Mouse (Mus musculus) forebrain, embryonic 14.5 days (tissue): ENCODE results near the gene Myl6b. TPM values are rescaled to one million over a fixed set of nuclear protein-coding genes. Genes with fewer than 3 reads are reported as not detected.

ENCODE experiments used
- ATAC-seq: fragments of 200-750 bp; cut with Nextera tagmentation; 2 replicates; pipeline ENCODE4 v1.8.0; 2017; ENCODE audit warnings: mild to moderate bottlenecking, moderate library complexity
- DNase-seq: peaks from one replicate; pipeline ENCODE4 v3.0.0-alpha.2; 2015; ENCODE audit warnings: low spot score
- H3K27ac ChIP-seq: fragments of 300-500 bp; sonication (generic); 2 replicates; pipeline ENCODE4 v1.5.1; 2014; ENCODE audit warnings: low read depth, mild to moderate bottlenecking, control low read depth, low read length, moderate library complexity
- H3K27me3 ChIP-seq: fragments of 300-500 bp; sonication (generic); replicated peaks from 2 replicates; pipeline ENCODE4 v1.6.1; 2014; ENCODE audit warnings: low read length, control low read depth, mixed read lengths; ENCODE audit not compliant: control insufficient read depth, insufficient read depth
- H3K36me3 ChIP-seq: fragments of 300-500 bp; sonication (generic); 2 replicates; pipeline ENCODE4 v1.6.1; 2014; ENCODE audit warnings: low read length, control low read depth; ENCODE audit not compliant: control insufficient read depth, insufficient read depth
- H3K4me1 ChIP-seq: fragments of 300-500 bp; sonication (generic); 2 replicates; pipeline ENCODE4 v1.6.1; 2014; ENCODE audit warnings: antibody characterized with exemption, low read length, control low read depth; ENCODE audit not compliant: control insufficient read depth, insufficient read depth
- H3K4me2 ChIP-seq: fragments of 300-500 bp; sonication (generic); 2 replicates; pipeline ENCODE4 v1.6.1; 2014; ENCODE audit warnings: mild to moderate bottlenecking, control low read depth, low read length
- H3K4me3 ChIP-seq: fragments of 300-500 bp; sonication (generic); 2 replicates; pipeline ENCODE4 v1.5.1; 2014; ENCODE audit warnings: low read depth, low read length, control low read depth
- H3K9ac ChIP-seq: fragments of 300-500 bp; sonication (generic); 2 replicates; pipeline ENCODE4 v1.6.1; 2014; ENCODE audit warnings: mild to moderate bottlenecking, low read length, control low read depth, moderate library complexity
- H3K9me3 ChIP-seq: fragments of 300-500 bp; sonication (generic); replicated peaks from 2 replicates; pipeline ENCODE4 v1.6.1; 2016; ENCODE audit warnings: low read length, control low read depth, mixed read lengths; ENCODE audit not compliant: control insufficient read depth
- WGBS: fragments of 180-500 bp; shearing (Covaris S2); extraction: QIAGEN DNeasy Blood & Tissue Kit; methylation state at CpG from one replicate; pipeline ENCODE4 v1.1.7; 2014; 5-methylcytosine and 5-hydroxymethylcytosine counted together
- microRNA-seq: library from miRNA; unstranded; fragments of <30 nt; microRNA quantifications from one replicate; pipeline ENCODE4, GENCODE M21; 2016
- polyA plus RNA-seq: library from polyadenylated mRNA; unstranded; fragments of >200 nt; fragmentation: Nextera tagmentation; extraction: Ambion mirVana; gene quantifications from 2 replicates; pipeline ENCODE4 v1.2.1, GENCODE M21; 2014

Gene Myl6b
- polyA plus RNA-seq, 1 experiment from 2014 or later, result 4.6 TPM

- ATAC-seq, result 0 out of 2 replicates have a peak, but pooled peaks have one; percentile 24
- Histone ChIP-seq H3K9ac (no peak overlapping the region), H3K27me3 (no peaks in the 10 kb centered on the region), H3K9me3 (no peaks in the 10 kb centered on the region), H3K27ac (no peak overlapping the region), H3K4me2 (0 out of 2 replicates have a peak overlapping the region, but pooled peaks have one; percentile 19), H3K4me3 (no peak overlapping the region), H3K36me3 (no peaks in the 10 kb centered on the region), H3K4me1 (no peaks in the 10 kb centered on the region)
- WGBS, result 1% methylated on average over 6 of the region's 6 CpGs
- peak; percentile 94 for DNase-seq
Observed at GRCm38 (mm10) chr10:128455280-128455679, 43.2 kb downstream of the Myl6b start.

GRCm38 (mm10) chr10:128454471-128454870, 44.0 kb downstream of the Myl6b start:
- no peak overlapping the region for H3K4me3 ChIP-seq
- 80% methylated on average over 3 of the region's 3 CpGs for WGBS
- H3K27ac ChIP-seq, result no peak overlapping the region
- no peaks in the 10 kb centered on the region for H3K27me3 ChIP-seq
- no peaks in the 10 kb centered on the region for H3K9me3 ChIP-seq
- no peak overlapping the region for H3K4me2 ChIP-seq
- ATAC-seq, result no peak
- no peaks in the 10 kb centered on the region for H3K4me1 ChIP-seq
- H3K36me3 ChIP-seq, result no peaks in the 10 kb centered on the region
- H3K9ac ChIP-seq, result no peak overlapping the region
- no peak for DNase-seq

DNA sequence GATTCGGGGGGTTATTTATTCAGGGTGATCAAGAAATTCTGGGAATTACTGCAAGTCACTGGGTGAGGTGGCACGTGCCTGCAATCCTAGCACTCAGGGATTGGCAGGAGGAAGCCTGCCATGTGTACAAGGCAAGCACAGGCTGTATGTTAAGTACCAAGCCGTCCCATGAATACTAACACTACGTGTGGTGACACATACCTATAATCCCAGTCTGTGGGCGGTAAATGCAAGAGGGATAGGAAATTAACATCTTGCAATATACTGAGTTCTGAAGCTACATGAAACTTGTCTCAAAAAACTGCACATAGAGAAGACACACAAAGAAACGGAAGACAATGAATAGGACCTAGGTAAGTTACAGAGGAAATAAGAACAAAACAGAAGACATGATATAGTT, 47.5 kb downstream of the Myl6b start:
- no peak overlapping the region for H3K4me3 ChIP-seq
- no peak for ATAC-seq
- H3K27me3 ChIP-seq, result no peaks in the 10 kb centered on the region
- no peak overlapping the region for H3K9ac ChIP-seq
- no peaks in the 10 kb centered on the region for H3K4me1 ChIP-seq
- DNase-seq, result no peak
- H3K4me2 ChIP-seq, result no peak overlapping the region
- no peaks in the 10 kb centered on the region for H3K9me3 ChIP-seq
- WGBS, result 76% methylated on average over 6 of the region's 6 CpGs
- H3K36me3 ChIP-seq, result no peaks in the 10 kb centered on the region
- H3K27ac ChIP-seq, result no peak overlapping the region

GRCm38 (mm10) chr10:128445407-128445806, 53.1 kb downstream of the Myl6b start:
- no peaks in the 10 kb centered on the region for H3K4me1 ChIP-seq
- H3K4me3 ChIP-seq, result no peak overlapping the region
- WGBS, result 88% methylated on average over 4 of the region's 4 CpGs
- H3K9ac ChIP-seq, result no peak overlapping the region
- H3K4me2 ChIP-seq, result no peak overlapping the region
- H3K27ac ChIP-seq, result no peak overlapping the region
- DNase-seq (no peak), ATAC-seq (no peak)
- peaks cover 15% of the 10 kb centered on the region for H3K36me3 ChIP-seq
- H3K9me3 ChIP-seq, result no peaks in the 10 kb centered on the region
- no peaks in the 10 kb centered on the region for H3K27me3 ChIP-seq

DNA sequence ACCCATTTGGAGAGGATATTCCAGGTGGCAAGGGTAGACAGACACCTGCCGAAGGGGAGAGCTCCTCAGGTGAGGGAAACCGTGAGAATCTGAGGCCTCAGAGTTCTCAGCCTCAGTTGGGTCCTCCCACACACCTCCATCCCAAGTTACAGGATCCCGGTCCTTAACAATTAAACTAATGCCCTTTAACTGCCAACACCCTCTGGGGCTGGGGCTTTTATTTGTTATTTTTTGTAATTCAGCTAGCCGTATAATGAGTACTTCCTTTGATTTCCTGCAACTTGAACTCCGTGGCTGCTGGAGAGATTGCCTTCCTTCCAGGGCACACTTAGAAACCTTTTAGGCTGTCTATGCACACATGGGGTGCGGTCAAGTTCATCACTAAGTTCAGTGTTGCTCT, 54.1 kb downstream of the Myl6b start:
- 75% methylated on average over 6 of the region's 6 CpGs for WGBS
- no peak overlapping the region for H3K4me3 ChIP-seq
- no peaks in the 10 kb centered on the region for H3K27me3 ChIP-seq
- H3K9ac ChIP-seq, result no peak overlapping the region
- H3K27ac ChIP-seq, result no peak overlapping the region
- peaks cover 25% of the 10 kb centered on the region for H3K36me3 ChIP-seq
- H3K9me3 ChIP-seq, result no peaks in the 10 kb centered on the region
- ATAC-seq (no peak), DNase-seq (no peak)
- H3K4me2 ChIP-seq, result no peak overlapping the region
- H3K4me1 ChIP-seq, result no peaks in the 10 kb centered on the region

Small RNAs within 50 kb of the gene (microRNA-seq; reads per million reads assigned to microRNA genes)
- gene Mir6916 (not detected), gene Mir8105 (0.40 reads per million)

Other genes with a start within 250 kb of the Myl6b start
- 0.30 TPM in 1 of 2 replicates, not detected in the other for gene Apon, start 244.6 kb downstream of the Myl6b start, polyA plus RNA-seq
- not detected in 2 replicates for gene Apof, start 230.0 kb downstream of the Myl6b start, polyA plus RNA-seq
- 11.6 and 17.4 TPM in 2 replicates for gene Stat2, start 228.1 kb downstream of the Myl6b start, polyA plus RNA-seq
- gene Il23a, start 199.9 kb downstream of the Myl6b start, polyA plus RNA-seq, result not detected in 2 replicates
- gene Pan2, start 195.3 kb downstream of the Myl6b start, polyA plus RNA-seq, result 21.4 and 23.2 TPM in 2 replicates
- gene Cnpy2, start 176.2 kb downstream of the Myl6b start, polyA plus RNA-seq, result 231 and 256 TPM in 2 replicates
- gene Cs, start 161.0 kb downstream of the Myl6b start, polyA plus RNA-seq, result 234 and 243 TPM in 2 replicates
- gene Coq10a, start 129.7 kb downstream of the Myl6b start, polyA plus RNA-seq, result 22.8 and 26.9 TPM in 2 replicates
- 6.8 and 10.3 TPM in 2 replicates for gene Ankrd52, start 121.6 kb downstream of the Myl6b start, polyA plus RNA-seq
- gene Slc39a5, start 97.5 kb downstream of the Myl6b start, polyA plus RNA-seq, result not detected in 2 replicates
- 147 and 180 TPM in 2 replicates for gene Nabp2, start 87.2 kb downstream of the Myl6b start, polyA plus RNA-seq
- gene Rnf41, start 87.0 kb downstream of the Myl6b start, polyA plus RNA-seq, result 94.2 and 107 TPM in 2 replicates
- gene Smarcc2, start 39.4 kb downstream of the Myl6b start, polyA plus RNA-seq, result 178 and 201 TPM in 2 replicates
- gene Myl6, start 4.5 kb downstream of the Myl6b start, polyA plus RNA-seq, result 732 and 818 TPM in 2 replicates
- 4.7 and 6.3 TPM in 2 replicates for gene Esyt1, start 27.2 kb upstream of the Myl6b start, polyA plus RNA-seq
- gene Zc3h10, start 49.1 kb upstream of the Myl6b start, polyA plus RNA-seq, result 16.2 and 18.2 TPM in 2 replicates
- 2,276 and 3,259 TPM in 2 replicates for gene Rpl41, start 50.6 kb upstream of the Myl6b start, polyA plus RNA-seq
- gene Pa2g4, start 67.3 kb upstream of the Myl6b start, polyA plus RNA-seq, result 177 and 187 TPM in 2 replicates
- gene Erbb3, start 91.0 kb upstream of the Myl6b start, polyA plus RNA-seq, result 0.17 and 0.40 TPM in 2 replicates
- 522 and 721 TPM in 2 replicates for gene Rps26, start 128.1 kb upstream of the Myl6b start, polyA plus RNA-seq
- 6.5 and 9.2 TPM in 2 replicates for gene Ikzf4, start 147.3 kb upstream of the Myl6b start, polyA plus RNA-seq
- gene Suox, start 175.4 kb upstream of the Myl6b start, polyA plus RNA-seq, result 9.1 and 9.8 TPM in 2 replicates
- 89.4 and 98.8 TPM in 2 replicates for gene Rab5b, start 197.6 kb upstream of the Myl6b start, polyA plus RNA-seq
- gene Pmel, start 205.5 kb upstream of the Myl6b start, polyA plus RNA-seq, result 0.27 and 0.83 TPM in 2 replicates
- gene Cdk2, start 206.3 kb upstream of the Myl6b start, polyA plus RNA-seq, result 41.0 and 43.8 TPM in 2 replicates
- 3.8 and 4.5 TPM in 2 replicates for gene Dgka, start 246.2 kb upstream of the Myl6b start, polyA plus RNA-seq
- 48.4 and 55.4 TPM in 2 replicates for gene Pym1, start 249.2 kb upstream of the Myl6b start, polyA plus RNA-seq